Mouse (Mus musculus) brain, embryonic 14.5 days (tissue): Measurements from ENCODE around the gene Kcnq5. TPM values are rescaled to one million over a fixed set of nuclear protein-coding genes. Genes with fewer than 3 reads are reported as not detected.

ENCODE experiments used
- DNase-seq: peaks from one replicate; pipeline ENCODE4 v3.0.0-alpha.2; 2011; ENCODE audit warnings: low read depth
- CTCF ChIP-seq: fragments of 200-500 bp; IDR thresholded peaks from 2 replicates; pipeline ENCODE4 v1.5.1; 2012; ENCODE audit warnings: inconsistent platforms, mild to moderate bottlenecking, moderate library complexity, borderline replicate concordance; ENCODE audit not compliant: insufficient read depth, insufficient read length; ENCODE audit errors: extremely low read depth
- POLR2A ChIP-seq: fragments of 200-500 bp; IDR thresholded peaks from 2 replicates; pipeline ENCODE4 v1.6.1; 2012; ENCODE audit warnings: mild to moderate bottlenecking, inconsistent platforms, borderline replicate concordance; ENCODE audit not compliant: poor library complexity, insufficient read depth, insufficient read length, severe bottlenecking; ENCODE audit errors: extremely low read depth
- polyA plus RNA-seq: library from polyadenylated mRNA; depleted of rRNA; stranded (reverse); fragments of >200 nt; gene quantifications from 2 replicates; pipeline ENCODE4 v1.2.3, GENCODE M21; 2012

The Kcnq5 gene
- polyA plus RNA-seq, 1 experiment, result 1.5 TPM

GRCm38 (mm10) chr1:21349341-21349740 is 612.4 kb downstream of the Kcnq5 start, which contains the start of gene Khdc1a:
TSS of gene Khdc1a (plus strand) at chr1:21349641.
- TF ChIP-seq POLR2A, result no peak
- no peak for TF ChIP-seq CTCF

More at GRCm38 (mm10) chr1:21349341-21349740, 612.4 kb downstream of the Kcnq5 start, which contains the start of gene Khdc1a:
- DNase-seq, result no peak
